Mouse (Mus musculus) ES-E14 (cell line): ENCODE data around the gene Ppp1r16b.

ENCODE experiments used
- CHD2 ChIP-seq: IDR thresholded peaks from 2 replicates; pipeline ENCODE4 v1.6.1; 2014; ENCODE audit warnings: mild to moderate bottlenecking, low read depth, low read length, inconsistent platforms
- HCFC1 ChIP-seq: IDR thresholded peaks from 2 replicates; pipeline ENCODE4 v1.6.1; 2012; ENCODE audit warnings: low read length, inconsistent platforms, borderline replicate concordance; ENCODE audit not compliant: insufficient read depth
- MAFK ChIP-seq: IDR thresholded peaks from 2 replicates; pipeline ENCODE4 v1.6.1; 2014; ENCODE audit warnings: mild to moderate bottlenecking, low read depth, low read length, inconsistent platforms; ENCODE audit not compliant: insufficient read depth
- ZNF384 ChIP-seq: IDR thresholded peaks from 2 replicates; pipeline ENCODE4 v1.6.1; 2012; ENCODE audit warnings: low read depth, low read length, inconsistent platforms

GRCm38 (mm10) chr2:158690116-158690515 is 24.9 kb downstream of the Ppp1r16b start:
- TF ChIP-seq MAFK (no peak), HCFC1 (no peak), CHD2 (no peak), ZNF384 (no peak)
